Mouse (Mus musculus): ENCODE measurements around the gene BC025920. TPM values are rescaled to one million over a fixed set of nuclear protein-coding genes. Genes with fewer than 3 reads are reported as not detected.

The BC025920 gene
- polyA plus RNA-seq (2012; rRNA removed) (2.3 and 2.4 TPM in 2 replicates), polyA plus RNA-seq (2014; fragmentation: Nextera tagmentation; extraction: Ambion mirVana) (0.11 and 0.34 TPM in 2 replicates)

DNA sequence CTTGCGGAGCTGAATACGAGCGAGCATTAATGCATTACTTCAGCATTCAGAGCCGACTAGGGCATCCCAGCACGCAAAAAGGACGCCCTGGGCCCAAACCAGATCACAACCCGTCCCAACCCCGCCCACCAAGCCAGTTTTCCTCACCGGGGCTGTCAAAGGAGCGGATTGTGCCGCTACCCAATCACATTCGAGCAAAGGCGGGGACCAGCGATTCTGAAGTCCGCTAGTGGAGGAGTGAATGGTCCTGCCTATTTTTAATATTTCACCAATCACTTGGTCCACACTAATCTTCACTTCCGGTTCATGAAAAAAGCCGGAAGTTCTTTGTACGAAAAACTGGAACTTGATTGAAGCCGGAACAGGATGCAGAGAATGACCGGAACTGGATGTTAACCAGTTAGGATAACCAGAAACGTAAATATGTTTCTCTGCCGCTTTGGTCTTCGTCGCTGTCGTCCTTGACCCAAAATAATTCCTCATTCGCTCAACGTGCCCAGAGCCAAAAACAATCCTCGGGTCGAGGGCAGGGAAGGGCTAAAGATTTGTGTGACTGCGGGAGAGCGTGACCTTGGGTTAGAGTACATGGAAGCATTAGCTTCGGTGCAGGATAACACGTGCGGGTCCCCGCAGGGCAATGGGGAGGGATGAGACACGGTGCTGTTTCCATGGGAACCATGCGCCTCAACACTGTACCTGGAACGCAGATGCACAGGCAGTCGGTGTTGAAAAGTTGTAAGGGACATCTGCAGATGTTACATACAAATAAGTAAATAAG is at the start of gene BC025920:
TSS of gene BC025920 (plus strand) at position 297 of the 778 bp plus-strand sequence.
- TF ChIP-seq CTCF (IDR thresholded peaks at IDR 0.05; ENCODE audit: low read depth): no peak
- no peak for TF ChIP-seq EP300 (IDR thresholded peaks at IDR 0.05; ENCODE audit: low read depth)
- H3K4me2 ChIP-seq (ENCODE audit: low read depth): peak within 1 kb of the TSS; percentile 66
- H3K36me3 ChIP-seq (replicated peaks; ENCODE audit: control insufficient read depth, insufficient read depth, low read depth): no peaks in the 10 kb centered on the region
- ATAC-seq (ENCODE audit: insufficient read depth) (peak; percentile 88), DNase-seq (ENCODE audit: low read depth in 3 of 3, low spot score in 3 of 3) (peak; percentile 97 to 99 (median 98))
- H3K9me3 ChIP-seq (ENCODE audit: control insufficient read depth, low read length): no peaks in the 10 kb centered on the region
- WGBS (ENCODE audit: insufficient replicate concordance): 2% methylated on average over 39 of the region's 39 CpGs
- H3K9ac ChIP-seq (replicated peaks): peak within 1 kb of the TSS; percentile 70
- H3K4me3 ChIP-seq (ENCODE audit: insufficient read depth in 1 of 2, low read depth in 2 of 2, low read length in 2 of 2): peak within 1 kb of the TSS; percentile 59 to 99
- no peaks in the 10 kb centered on the region for H3K27me3 ChIP-seq (ENCODE audit: control insufficient read depth, insufficient read depth, low read length)
- peaks cover 15 to 36% of the 10 kb centered on the region in 2 experiments for H3K4me1 ChIP-seq (replicated peaks; ENCODE audit: control insufficient read depth in 2 of 2, insufficient read depth in 2 of 2, low read length in 1 of 2)
- H3K27ac ChIP-seq: peak within 1 kb of the TSS; percentile 94

DNA sequence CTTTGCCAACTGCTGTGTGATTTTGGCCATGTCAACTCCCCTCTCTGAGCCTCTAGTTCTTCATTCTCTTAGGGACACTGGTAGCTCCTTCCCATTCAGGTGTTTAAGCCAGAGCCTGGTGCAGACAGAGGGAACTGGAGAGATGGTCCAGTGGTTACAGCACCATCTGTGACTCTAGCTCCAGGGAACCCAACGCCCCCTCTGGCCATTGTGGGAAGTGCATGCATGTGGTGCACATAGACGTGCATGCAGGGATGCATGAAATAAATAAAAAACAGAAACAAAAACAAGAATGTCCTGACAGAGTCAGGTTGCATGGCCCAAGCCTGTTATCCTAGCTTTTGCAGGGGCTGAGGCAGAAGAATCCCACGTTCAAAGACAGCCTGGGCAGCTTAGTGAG is 49.8 kb upstream of the BC025920 start:
- no peak overlapping the region for H3K4me3 ChIP-seq (ENCODE audit: insufficient read depth in 1 of 2, low read depth in 2 of 2, low read length in 2 of 2)
- no peak overlapping the region for H3K4me2 ChIP-seq (ENCODE audit: low read depth)
- no peak for ATAC-seq (ENCODE audit: insufficient read depth)
- H3K36me3 ChIP-seq (replicated peaks; ENCODE audit: control insufficient read depth, insufficient read depth, low read depth): no peaks in the 10 kb centered on the region
- H3K9ac ChIP-seq (replicated peaks): no peak overlapping the region
- peaks cover 7 to 10% of the 10 kb centered on the region in 2 experiments; a peak in 3 of 4 replicates for H3K4me1 ChIP-seq (replicated peaks; ENCODE audit: control insufficient read depth in 2 of 2, insufficient read depth in 2 of 2, low read length in 1 of 2)
- no peaks in the 10 kb centered on the region for H3K9me3 ChIP-seq (ENCODE audit: control insufficient read depth, low read length)
- no peak overlapping the region for H3K27ac ChIP-seq
- peak; percentile 79 for TF ChIP-seq CTCF (IDR thresholded peaks at IDR 0.05; ENCODE audit: low read depth)
- TF ChIP-seq EP300 (IDR thresholded peaks at IDR 0.05; ENCODE audit: low read depth): no peak
- WGBS (ENCODE audit: insufficient replicate concordance): 58% methylated on average over 3 of the region's 3 CpGs
- DNase-seq (ENCODE audit: low read depth in 3 of 3, low spot score in 3 of 3): no peak
- no peaks in the 10 kb centered on the region for H3K27me3 ChIP-seq (ENCODE audit: control insufficient read depth, insufficient read depth, low read length)

DNA sequence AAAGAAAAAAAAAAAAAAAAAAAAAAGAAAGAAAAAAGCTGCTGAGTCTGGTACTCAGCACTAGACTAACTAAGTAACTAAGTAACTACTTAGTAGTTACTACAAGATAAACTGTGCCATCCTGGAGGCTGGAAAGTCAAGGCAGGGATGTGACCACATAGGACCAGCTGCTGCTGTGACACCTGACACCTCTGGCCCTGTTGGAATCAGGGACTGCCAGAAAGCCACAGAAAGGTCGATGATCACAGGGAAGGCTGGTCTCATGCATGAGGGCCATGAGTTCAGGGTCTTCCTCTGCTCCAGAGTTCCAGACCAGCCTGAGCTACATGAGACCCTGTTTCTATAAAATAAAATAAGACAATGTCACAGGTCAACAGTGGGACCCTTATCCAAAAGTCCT is 48.6 kb upstream of the BC025920 start:
- WGBS (ENCODE audit: insufficient replicate concordance): 47% methylated on average over 1 of the region's 1 CpGs
- Histone ChIP-seq H3K9me3 (ENCODE audit: control insufficient read depth, low read length) (no peaks in the 10 kb centered on the region), H3K27ac (no peak overlapping the region), H3K9ac (replicated peaks) (no peak overlapping the region), H3K4me1 (replicated peaks; ENCODE audit: control insufficient read depth in 2 of 2, insufficient read depth in 2 of 2, low read length in 1 of 2) (peaks cover 5 to 14% of the 10 kb centered on the region in 2 experiments; a peak in 2 of 4 replicates), H3K36me3 (replicated peaks; ENCODE audit: control insufficient read depth, insufficient read depth, low read depth) (no peaks in the 10 kb centered on the region), H3K4me2 (ENCODE audit: low read depth) (no peak overlapping the region), H3K4me3 (ENCODE audit: insufficient read depth in 1 of 2, low read depth in 2 of 2, low read length in 2 of 2) (no peak overlapping the region), H3K27me3 (ENCODE audit: control insufficient read depth, insufficient read depth, low read length) (no peaks in the 10 kb centered on the region)
- DNase-seq (ENCODE audit: low read depth in 3 of 3, low spot score in 3 of 3) (no peak), ATAC-seq (ENCODE audit: insufficient read depth) (no peak)
- TF ChIP-seq CTCF (IDR thresholded peaks at IDR 0.05; ENCODE audit: low read depth): no peak
- no peak for TF ChIP-seq EP300 (IDR thresholded peaks at IDR 0.05; ENCODE audit: low read depth)

DNA sequence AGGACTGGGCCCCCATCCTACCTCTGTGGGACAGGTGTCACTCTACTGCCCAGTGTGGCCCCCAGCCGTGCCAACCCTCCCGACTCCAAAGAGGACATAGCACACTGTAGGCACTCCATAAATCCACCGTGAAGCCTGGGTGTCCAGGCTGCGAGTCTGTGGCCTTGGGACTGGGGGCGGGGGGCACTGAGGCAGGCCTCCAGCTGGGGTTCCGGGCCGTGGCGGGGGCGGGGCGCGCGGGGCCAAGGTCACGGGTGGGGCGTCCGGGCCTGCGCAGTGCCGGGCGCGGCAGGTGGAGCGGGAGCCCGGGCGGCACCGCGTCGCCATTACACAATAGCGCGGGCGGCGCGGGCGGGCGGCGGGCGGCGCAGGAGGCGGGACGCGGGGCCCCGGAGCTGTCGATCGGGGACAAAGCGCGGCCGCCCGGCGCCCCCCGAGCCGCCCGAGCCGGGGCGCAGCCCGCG is 46.9 kb upstream of the BC025920 start, which contains the start of gene Aes:
TSS of gene Aes (plus strand) at position 326 of the 464 bp plus-strand sequence.
- Histone ChIP-seq H3K27ac (peak within 1 kb of the TSS; percentile 46), H3K27me3 (ENCODE audit: control insufficient read depth, insufficient read depth, low read length) (no peaks in the 10 kb centered on the region), H3K4me2 (ENCODE audit: low read depth) (peak within 1 kb of the TSS; percentile 88), H3K4me3 (ENCODE audit: insufficient read depth in 1 of 2, low read depth in 2 of 2, low read length in 2 of 2) (peak within 1 kb of the TSS; percentile 67 to 74), H3K9ac (replicated peaks) (peak within 1 kb of the TSS; percentile 87), H3K36me3 (replicated peaks; ENCODE audit: control insufficient read depth, insufficient read depth, low read depth) (no peaks in the 10 kb centered on the region; the same call in 1 of the 2 replicates), H3K9me3 (ENCODE audit: control insufficient read depth, low read length) (no peaks in the 10 kb centered on the region), H3K4me1 (replicated peaks; ENCODE audit: control insufficient read depth in 2 of 2, insufficient read depth in 2 of 2, low read length in 1 of 2) (peaks cover 9 to 23% of the 10 kb centered on the region in 2 experiments)
- 1% methylated on average over 51 of the region's 53 CpGs for WGBS (ENCODE audit: insufficient replicate concordance)
- TF ChIP-seq EP300 (IDR thresholded peaks at IDR 0.05; ENCODE audit: low read depth): no peak
- TF ChIP-seq CTCF (IDR thresholded peaks at IDR 0.05; ENCODE audit: low read depth): no peak
- peak; percentile 70 for ATAC-seq (ENCODE audit: insufficient read depth)
- DNase-seq (ENCODE audit: low read depth in 3 of 3, low spot score in 3 of 3): no peak

Measured in liver, embryonic 14.5 days (tissue).